Mouse (Mus musculus) C2C12 (cell line): ENCODE results near the gene Nckap5l. TPM values are rescaled to one million over a fixed set of nuclear protein-coding genes. Genes with fewer than 3 reads are reported as not detected.

Experiments used
- H3K27me3 ChIP-seq: one replicate; pipeline ENCODE4 v1.6.1; 2011; ENCODE audit not compliant: control insufficient read depth, insufficient read depth, insufficient read length
- H3K36me3 ChIP-seq: one replicate; pipeline ENCODE4 v1.6.1; 2011; ENCODE audit not compliant: control insufficient read depth, insufficient read depth
- H3K4me3 ChIP-seq: one replicate; pipeline ENCODE4 v1.5.1; 2011; ENCODE audit warnings: mild to moderate bottlenecking, control low read depth; ENCODE audit not compliant: poor library complexity, insufficient read depth, severe bottlenecking
- H3K79me2 ChIP-seq: one replicate; pipeline ENCODE4 v1.6.1; 2011; ENCODE audit not compliant: control insufficient read depth, insufficient read depth
- H3K79me3 ChIP-seq: one replicate; pipeline ENCODE4 v1.6.1; 2011; ENCODE audit warnings: low read depth, control low read depth
- H3ac ChIP-seq: one replicate; pipeline ENCODE3; 2011; ENCODE audit warnings: low read depth; ENCODE audit not compliant: control insufficient read depth, insufficient read length
- CEBPB ChIP-seq: IDR thresholded peaks from one replicate; pipeline ENCODE4 v1.6.1; 2011; ENCODE audit warnings: low read depth, mild to moderate bottlenecking, control low read depth, moderate library complexity
- CTCF ChIP-seq: IDR thresholded peaks from one replicate; pipeline ENCODE4 v1.5.1; 2011; ENCODE audit not compliant: control insufficient read depth, insufficient read depth, insufficient read length
- FOSL1 ChIP-seq: IDR thresholded peaks from one replicate; pipeline ENCODE4 v1.8.0; 2011; ENCODE audit warnings: mild to moderate bottlenecking, low read length; ENCODE audit not compliant: poor library complexity, insufficient read depth, severe bottlenecking
- MAX ChIP-seq: IDR thresholded peaks from one replicate; pipeline ENCODE4 v1.6.1; 2011; ENCODE audit warnings: mild to moderate bottlenecking, control low read depth
- MYOD1 ChIP-seq: IDR thresholded peaks from one replicate; pipeline ENCODE4 v1.6.1; 2011; ENCODE audit warnings: low read depth; ENCODE audit not compliant: control insufficient read depth, insufficient read length
- MYOG ChIP-seq: IDR thresholded peaks from one replicate; pipeline ENCODE4 v1.6.1; 2011; ENCODE audit not compliant: control insufficient read depth, insufficient read length; ENCODE audit errors: extremely low read depth
- USF1 ChIP-seq: IDR thresholded peaks from one replicate; pipeline ENCODE4 v1.6.1; 2011; ENCODE audit warnings: low read depth, mild to moderate bottlenecking, control low read depth, moderate library complexity
- polyA plus RNA-seq: library from polyadenylated mRNA; unstranded; fragments of >200 nt; fragmentation: generic; extraction: Trizol; gene quantifications from one replicate; pipeline ENCODE4 v1.2.1, GENCODE M21; 2012; ENCODE audit warnings: missing spikeins

Nckap5l gene
- polyA plus RNA-seq, 1 experiment = 17.7 TPM

- Histone ChIP-seq H3K27me3 (no peaks in the 10 kb centered on the region), H3K79me3 (no peaks in the 10 kb centered on the region), H3K36me3 (peaks cover 48% of the 10 kb centered on the region), H3K79me2 (no peaks in the 10 kb centered on the region), H3ac (no peak overlapping the region), H3K4me3 (no peak overlapping the region)
- TF ChIP-seq USF1 (no peak), MAX (no peak), MYOD1 (no peak), FOSL1 (no peak), CEBPB (no peak), CTCF (no peak), MYOG (no peak)
These were observed 27.2 kb downstream of the Nckap5l start for GRCm38 (mm10) chr15:99430394-99430793.

DNA sequence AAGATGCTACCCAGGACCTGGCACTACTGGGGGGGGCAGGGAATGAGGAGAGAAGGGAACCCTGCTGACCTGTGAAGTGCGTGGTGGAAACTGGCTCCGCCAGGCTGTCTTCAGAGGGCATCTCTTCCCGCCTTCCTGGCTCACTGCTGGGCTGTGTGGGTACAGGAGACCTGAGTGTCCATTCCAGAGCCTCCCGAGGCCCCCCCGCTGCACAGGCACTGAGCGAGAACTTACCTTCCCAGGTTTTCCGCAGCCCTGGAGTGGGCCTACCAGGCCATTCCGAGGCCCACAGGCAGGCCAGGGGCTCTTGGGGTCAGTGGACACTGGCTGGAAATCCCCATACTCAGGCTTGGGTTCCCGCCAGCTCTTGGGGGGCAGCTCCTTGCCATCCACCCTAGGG is 33.7 kb downstream of the Nckap5l start:
- peaks cover 37% of the 10 kb centered on the region for H3K36me3 ChIP-seq
- no peaks in the 10 kb centered on the region for H3K27me3 ChIP-seq
- H3K79me3 ChIP-seq = no peaks in the 10 kb centered on the region
- no peak overlapping the region for H3K4me3 ChIP-seq
- no peak overlapping the region for H3ac ChIP-seq
- no peak for TF ChIP-seq USF1
- no peak for TF ChIP-seq CTCF
- no peak for TF ChIP-seq FOSL1
- TF ChIP-seq MYOG = no peak
- no peak for TF ChIP-seq MYOD1
- no peak for TF ChIP-seq MAX
- no peak for TF ChIP-seq CEBPB
- no peaks in the 10 kb centered on the region for H3K79me2 ChIP-seq

- H3K79me3 ChIP-seq = no peaks in the 10 kb centered on the region
These were observed 34.4 kb downstream of the Nckap5l start for GRCm38 (mm10) chr15:99423131-99423530.

DNA sequence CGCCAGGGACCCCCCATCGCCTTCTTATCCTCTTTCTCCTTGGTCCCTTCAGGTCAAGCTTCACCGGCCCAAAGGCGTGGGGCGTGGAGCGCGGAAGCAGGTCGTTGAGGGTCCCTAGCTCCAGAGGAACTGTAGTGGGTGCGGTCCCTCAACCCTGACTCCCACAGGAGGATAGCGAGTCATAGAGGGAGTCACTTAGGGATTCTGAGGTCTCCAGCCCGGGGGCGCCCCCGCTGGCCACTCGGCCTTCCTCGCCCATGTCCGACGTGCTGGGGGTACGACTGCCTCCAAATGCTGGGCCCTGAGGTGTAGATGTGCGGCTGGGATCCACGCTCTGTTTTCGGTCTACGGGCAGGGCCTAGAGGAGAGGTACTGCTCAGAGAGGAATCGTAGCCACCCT is 35.0 kb downstream of the Nckap5l start:
- Histone ChIP-seq H3ac (no peak overlapping the region), H3K36me3 (peaks cover 23% of the 10 kb centered on the region), H3K4me3 (no peak overlapping the region), H3K79me2 (no peaks in the 10 kb centered on the region), H3K79me3 (no peaks in the 10 kb centered on the region), H3K27me3 (no peaks in the 10 kb centered on the region)
- TF ChIP-seq CEBPB = no peak
- no peak for TF ChIP-seq USF1
- no peak for TF ChIP-seq FOSL1
- no peak for TF ChIP-seq CTCF
- TF ChIP-seq MYOD1 = no peak
- no peak for TF ChIP-seq MYOG

More at GRCm38 (mm10) chr15:99423131-99423530, 34.4 kb downstream of the Nckap5l start:
- Histone ChIP-seq H3ac (no peak overlapping the region), H3K36me3 (peaks cover 29% of the 10 kb centered on the region), H3K4me3 (no peak overlapping the region), H3K27me3 (no peaks in the 10 kb centered on the region), H3K79me2 (no peaks in the 10 kb centered on the region)
- no peak for TF ChIP-seq MYOD1
- no peak for TF ChIP-seq MYOG
- TF ChIP-seq USF1 = no peak
- no peak for TF ChIP-seq MAX
- no peak for TF ChIP-seq CTCF
- no peak for TF ChIP-seq FOSL1
- TF ChIP-seq CEBPB = no peak

- H3K36me3 ChIP-seq = peaks cover 16% of the 10 kb centered on the region
- H3K4me3 ChIP-seq = no peak overlapping the region
- H3ac ChIP-seq = no peak overlapping the region
- H3K79me3 ChIP-seq = no peaks in the 10 kb centered on the region
- H3K27me3 ChIP-seq = no peaks in the 10 kb centered on the region
- H3K79me2 ChIP-seq = no peaks in the 10 kb centered on the region
- no peak for TF ChIP-seq MYOG
- no peak for TF ChIP-seq FOSL1
- no peak for TF ChIP-seq MAX
- no peak for TF ChIP-seq MYOD1
- no peak for TF ChIP-seq USF1
- TF ChIP-seq CEBPB = no peak
- no peak for TF ChIP-seq CTCF
These were observed 35.9 kb downstream of the Nckap5l start for GRCm38 (mm10) chr15:99421676-99422075.

- peaks cover 11% of the 10 kb centered on the region for H3K36me3 ChIP-seq
- no peaks in the 10 kb centered on the region for H3K79me3 ChIP-seq
- TF ChIP-seq CEBPB (no peak), MYOG (no peak), FOSL1 (no peak), CTCF (no peak), MAX (no peak), USF1 (no peak), MYOD1 (no peak)
- no peak overlapping the region for H3K4me3 ChIP-seq
- no peaks in the 10 kb centered on the region for H3K79me2 ChIP-seq
- H3K27me3 ChIP-seq = no peaks in the 10 kb centered on the region
- H3ac ChIP-seq = no peak overlapping the region
These were observed 36.4 kb downstream of the Nckap5l start for GRCm38 (mm10) chr15:99421152-99421551.
